Mouse (Mus musculus): ENCODE data around the gene Gm49380. TPM values are rescaled to one million over a fixed set of nuclear protein-coding genes. Genes with fewer than 3 reads are reported as not detected.

Gene Gm49380
- total RNA-seq (2023; ENCODE audit: inconsistent age) = 0.22 to 0.39 TPM in 2 of 4 replicates, not detected in the others

GRCm38 (mm10) chr9:44113105-44113789 is at the start of gene Gm49380, which contains the start of gene Rnf26:
Gene Gm49380 (minus strand): TSS chr9:44113500.
Gene Rnf26 (minus strand): TSS chr9:44113517.

DNA sequence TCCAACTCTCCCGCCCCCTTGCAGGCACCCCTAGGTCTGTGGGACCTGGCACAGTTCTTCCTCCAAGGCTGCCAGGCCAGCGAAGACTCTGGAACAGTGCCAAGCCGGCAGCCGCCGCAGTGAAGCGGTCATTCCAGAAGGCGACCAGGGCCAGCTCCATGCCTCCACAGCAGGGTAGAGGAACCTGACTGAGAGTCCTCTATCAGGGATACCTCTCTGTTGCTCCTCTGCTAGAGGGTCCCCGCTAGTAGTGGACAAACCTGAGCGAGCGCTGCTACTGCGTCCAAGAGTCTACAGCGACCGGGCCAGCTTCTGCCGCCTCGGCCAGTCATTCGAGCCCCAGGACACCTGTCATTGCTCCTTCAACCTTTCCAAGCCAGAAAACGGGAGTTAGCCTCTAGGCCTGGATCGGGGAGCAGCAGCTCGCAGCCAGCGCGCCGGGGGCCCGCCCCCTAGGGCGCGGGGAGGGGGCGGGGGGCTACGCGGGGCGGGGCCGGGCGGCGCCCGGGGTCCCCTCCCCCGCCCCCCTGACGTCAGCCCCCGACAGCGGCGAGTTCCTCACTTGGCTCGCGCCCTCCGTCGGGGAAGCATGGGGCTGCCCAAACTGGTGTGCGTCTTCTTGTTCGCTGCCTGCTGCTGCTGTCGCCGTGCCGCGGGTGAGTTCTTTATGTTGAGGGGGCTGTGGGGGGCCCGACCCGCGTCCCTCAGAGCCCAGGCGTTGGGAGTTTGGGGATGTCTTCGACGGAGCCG is 21.0 kb upstream of the Gm49380 start, which contains the start of gene Mcam:
Gene Mcam (plus strand): TSS at position 369 of the 750 bp plus-strand sequence.

DNA sequence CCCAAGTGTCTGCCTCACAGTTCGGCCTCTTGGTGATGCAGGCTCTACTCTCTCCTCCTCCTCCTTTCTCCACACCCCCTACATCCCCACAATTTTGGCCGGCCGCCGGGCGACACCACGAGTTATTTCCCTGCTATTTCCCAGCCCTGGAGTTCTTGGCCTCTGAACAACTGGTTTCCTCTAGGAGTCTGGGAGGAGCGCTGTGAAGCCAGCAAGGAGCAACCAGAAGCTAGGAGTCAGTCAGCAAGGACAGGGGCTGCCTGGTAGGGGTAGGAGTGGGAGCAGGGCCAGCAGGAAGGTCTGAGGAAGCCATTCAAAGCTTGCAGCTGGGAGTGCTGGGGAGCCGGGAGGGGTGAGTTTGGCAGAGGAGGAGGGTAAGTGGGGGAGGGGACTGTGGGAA is 6.2 kb downstream of the Gm49380 start, which contains the start of gene C1qtnf5:
Gene C1qtnf5 (plus strand): TSS at position 136 of the 400 bp plus-strand sequence.

DNA sequence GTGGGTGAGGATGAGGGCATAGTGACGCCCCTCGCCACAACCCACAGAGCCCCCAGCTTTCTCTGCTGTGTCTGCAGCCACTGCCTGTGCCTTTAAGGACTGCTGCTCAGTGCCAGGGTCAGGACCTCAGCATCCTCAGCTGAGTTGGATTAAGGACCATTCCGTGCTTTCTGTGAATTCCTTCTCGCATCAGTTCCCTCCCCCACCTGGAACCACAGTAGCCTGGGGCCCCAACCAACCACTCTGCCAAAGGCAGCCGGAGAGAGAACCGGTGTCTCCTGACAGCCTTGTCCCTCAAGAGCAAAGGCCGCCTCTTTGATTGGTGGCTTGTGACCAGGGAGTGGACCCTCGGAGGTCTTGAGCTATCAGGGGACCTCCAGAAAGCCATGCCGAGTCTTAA is 11.8 kb downstream of the Gm49380 start, which contains the start of gene Mfrp:
Gene Mfrp (plus strand): TSS at position 240 of the 400 bp plus-strand sequence.

DNA sequence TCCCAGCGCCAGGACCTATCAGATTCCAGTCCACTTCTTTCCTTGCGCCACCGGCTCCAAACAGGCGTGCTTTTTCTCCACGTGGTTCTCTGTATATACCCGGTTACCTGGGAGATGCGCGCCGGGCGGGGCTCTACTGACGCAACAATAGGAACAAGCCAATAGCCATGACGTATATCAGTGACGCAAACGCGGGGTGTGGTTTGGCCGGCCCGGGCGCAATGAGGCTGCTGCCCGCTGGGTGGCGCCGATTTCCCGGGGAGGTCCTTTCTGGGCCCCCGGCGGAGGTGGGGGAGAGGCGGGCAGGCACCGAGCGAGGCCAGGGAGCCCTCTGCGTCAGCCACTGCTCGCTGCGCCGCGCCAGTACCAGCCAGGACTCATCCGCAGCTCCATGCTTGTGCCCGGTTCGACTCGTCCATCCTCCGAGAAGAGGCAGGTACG is 46.5 kb downstream of the Gm49380 start, which contains the start of gene Usp2:
Gene Usp2 (plus strand): TSS at position 237 of the 441 bp plus-strand sequence.

GRCm38 (mm10) chr9:44042836-44043707 is 70.2 kb downstream of the Gm49380 start, which contains the start of gene Thy1:
Gene Thy1 (plus strand): TSS chr9:44043384.

Other genes with a start within 250 kb of the Gm49380 start
- 1.1 to 3.8 TPM (median 1.7 TPM) in 4 replicates for gene Thy1, start 70.1 kb downstream of the Gm49380 start, total RNA-seq (2023; ENCODE audit: inconsistent age)
- gene Usp2, start 46.5 kb downstream of the Gm49380 start, total RNA-seq (2023; ENCODE audit: inconsistent age) = 15.2 to 23.6 TPM (median 16.0 TPM) in 4 replicates
- 0.24 to 0.78 TPM in 2 of 4 replicates, not detected in the others for gene Mfrp, start 11.8 kb downstream of the Gm49380 start, total RNA-seq (2023; ENCODE audit: inconsistent age)
- 0.61 to 1.0 TPM in 2 of 4 replicates, not detected in the others for gene C1qtnf5, start 6.3 kb downstream of the Gm49380 start, total RNA-seq (2023; ENCODE audit: inconsistent age)
- gene Rnf26, start within 50 bp of the Gm49380 start, total RNA-seq (2023; ENCODE audit: inconsistent age) = 20.9 to 25.0 TPM (median 21.7 TPM) in 4 replicates
- 0.32 to 1.6 TPM (median 0.39 TPM) in 4 replicates for gene Mcam, start 21.0 kb upstream of the Gm49380 start, total RNA-seq (2023; ENCODE audit: inconsistent age)
- 130 to 138 TPM (median 133 TPM) in 4 replicates for gene Cbl, start 120.5 kb upstream of the Gm49380 start, total RNA-seq (2023; ENCODE audit: inconsistent age)
- gene Ccdc153, start 127.2 kb upstream of the Gm49380 start, total RNA-seq (2023; ENCODE audit: inconsistent age) = not detected in 4 replicates
- gene Pdzd3, start 138.0 kb upstream of the Gm49380 start, total RNA-seq (2023; ENCODE audit: inconsistent age) = 0.22 to 0.26 TPM in 2 of 4 replicates, not detected in the others
- 5.2 to 8.8 TPM (median 6.3 TPM) in 4 replicates for gene Nlrx1, start 155.1 kb upstream of the Gm49380 start, total RNA-seq (2023; ENCODE audit: inconsistent age)
- not detected in 4 replicates for gene Abcg4, start 175.1 kb upstream of the Gm49380 start, total RNA-seq (2023; ENCODE audit: inconsistent age)
- gene Hinfp, start 192.2 kb upstream of the Gm49380 start, total RNA-seq (2023; ENCODE audit: inconsistent age) = 53.5 to 73.3 TPM (median 58.7 TPM) in 4 replicates
- gene C2cd2l, start 206.8 kb upstream of the Gm49380 start, total RNA-seq (2023; ENCODE audit: inconsistent age) = 13.1 to 19.2 TPM (median 17.3 TPM) in 4 replicates
- gene Dpagt1, start 212.5 kb upstream of the Gm49380 start, total RNA-seq (2023; ENCODE audit: inconsistent age) = 8.3 to 12.1 TPM (median 9.3 TPM) in 4 replicates
- gene H2afx, start 221.2 kb upstream of the Gm49380 start, total RNA-seq (2023; ENCODE audit: inconsistent age) = 41.9 to 44.6 TPM (median 42.6 TPM) in 4 replicates
- gene Hmbs, start 230.7 kb upstream of the Gm49380 start, total RNA-seq (2023; ENCODE audit: inconsistent age) = 15.8 to 19.8 TPM (median 18.8 TPM) in 4 replicates
- gene Vps11, start 248.2 kb upstream of the Gm49380 start, total RNA-seq (2023; ENCODE audit: inconsistent age) = 61.3 to 72.7 TPM (median 65.5 TPM) in 4 replicates

Data from B cell, adult (primary cell).